Mouse (Mus musculus) gastrocnemius, adult 8-10 months (tissue): Measurements from ENCODE around the gene 1700016C15Rik. TPM values are rescaled to one million over a fixed set of nuclear protein-coding genes. Genes with fewer than 3 reads are reported as not detected.

Source experiments
- DNase-seq, 2 experiments: peaks; one replicate each; pipeline ENCODE4 v3.0.0; 2022; ENCODE audit warnings: low spot score in 2 of 2
- total RNA-seq, 4 experiments: library from RNA; stranded (reverse); gene quantifications; 2 replicates each; pipeline ENCODE4 v1.2.4; 2022

Gene 1700016C15Rik
- total RNA-seq, 4 experiments from 2014 or later, result not detected

- no peak for DNase-seq
Observed at GRCm38 (mm10) chr1:177716448-177716847, 13.2 kb upstream of the 1700016C15Rik start.

GRCm38 (mm10) chr1:177717057-177717835 is 12.4 kb upstream of the 1700016C15Rik start:
- no peak for DNase-seq

GRCm38 (mm10) chr1:177718340-177719028 is 11.1 kb upstream of the 1700016C15Rik start:
- no peak for DNase-seq

GRCm38 (mm10) chr1:177719029-177719427 is 10.6 kb upstream of the 1700016C15Rik start:
- no peak for DNase-seq

- DNase-seq, result peak in 1 of 2 experiments; percentile 32
Observed at GRCm38 (mm10) chr1:177723786-177724185, 5.8 kb upstream of the 1700016C15Rik start.

GRCm38 (mm10) chr1:177726870-177727269 is 2.7 kb upstream of the 1700016C15Rik start:
- no peak for DNase-seq

- no peak for DNase-seq
Observed at GRCm38 (mm10) chr1:177727883-177728525, 1.6 kb upstream of the 1700016C15Rik start.

- DNase-seq, result no peak
Observed at GRCm38 (mm10) chr1:177731973-177732372, 2.4 kb downstream of the 1700016C15Rik start.

GRCm38 (mm10) chr1:177737505-177738105 is 8.0 kb downstream of the 1700016C15Rik start:
- no peak for DNase-seq

GRCm38 (mm10) chr1:177740707-177741106 is 11.1 kb downstream of the 1700016C15Rik start:
- no peak for DNase-seq

- DNase-seq, result no peak
Observed at GRCm38 (mm10) chr1:177742119-177742518, 12.5 kb downstream of the 1700016C15Rik start.

GRCm38 (mm10) chr1:177744521-177745325 is 15.1 kb downstream of the 1700016C15Rik start:
- no peak for DNase-seq

GRCm38 (mm10) chr1:177747869-177748540 is 18.4 kb downstream of the 1700016C15Rik start:
- DNase-seq, result no peak

GRCm38 (mm10) chr1:177753496-177753895 is 23.9 kb downstream of the 1700016C15Rik start:
- DNase-seq, result no peak

GRCm38 (mm10) chr1:177757249-177757648 is 27.6 kb downstream of the 1700016C15Rik start:
- no peak for DNase-seq

- DNase-seq, result no peak
Observed at GRCm38 (mm10) chr1:177768931-177769330, 39.3 kb downstream of the 1700016C15Rik start.

- no peak for DNase-seq
Observed at GRCm38 (mm10) chr1:177777397-177777796, 47.8 kb downstream of the 1700016C15Rik start.

GRCm38 (mm10) chr1:177792835-177793234 is 63.2 kb downstream of the 1700016C15Rik start:
- no peak for DNase-seq

- DNase-seq, result no peak
Observed at GRCm38 (mm10) chr1:177794866-177795265, 65.3 kb downstream of the 1700016C15Rik start.
